Mouse (Mus musculus): Measurements from ENCODE around the gene Rangrf.

GRCm38 (mm10) chr11:69010400-69011323 is 35.7 kb upstream of the Rangrf start:
- no peak for TF ChIP-seq POLR2A (IDR thresholded peaks at IDR 0.05; ENCODE audit: insufficient read depth, low read length)
- TF ChIP-seq CTCF (IDR thresholded peaks at IDR 0.05; ENCODE audit: low read depth, low read length) = no peak

Data from ES-Bruce4 (cell line).